Mouse (Mus musculus) C2C12 (cell line): ENCODE results near the gene Slc34a3.

Experiments used
- CEBPB ChIP-seq: IDR thresholded peaks from one replicate; pipeline ENCODE4 v1.6.1; 2011; ENCODE audit warnings: low read depth, mild to moderate bottlenecking, control low read depth, moderate library complexity
- CTCF ChIP-seq: IDR thresholded peaks from one replicate; pipeline ENCODE4 v1.5.1; 2011; ENCODE audit not compliant: control insufficient read depth, insufficient read depth, insufficient read length
- FOSL1 ChIP-seq: IDR thresholded peaks from one replicate; pipeline ENCODE4 v1.8.0; 2011; ENCODE audit warnings: mild to moderate bottlenecking, low read length; ENCODE audit not compliant: poor library complexity, insufficient read depth, severe bottlenecking
- USF1 ChIP-seq: IDR thresholded peaks from one replicate; pipeline ENCODE4 v1.6.1; 2011; ENCODE audit warnings: low read depth, mild to moderate bottlenecking, control low read depth, moderate library complexity

- TF ChIP-seq CTCF (no peak), USF1 (no peak), FOSL1 (no peak), CEBPB (no peak)
These were observed 2.5 kb upstream of the Slc34a3 start, which contains the start of gene Rnf224 for GRCm38 (mm10) chr2:25236614-25237013.
